Mouse (Mus musculus) E14TG2a.4 (cell line): ENCODE data around the gene Tas2r135.

ENCODE experiments used
- H3K27me3 ChIP-seq: 2 replicates; pipeline ENCODE4 v1.6.1; 2014; ENCODE audit warnings: low read length, control low read depth; ENCODE audit not compliant: insufficient read depth
- H3K36me3 ChIP-seq: 2 replicates; pipeline ENCODE4 v1.6.1; 2014; ENCODE audit warnings: low read length, control low read depth; ENCODE audit not compliant: insufficient read depth
- H3K4me1 ChIP-seq: replicated peaks from 2 replicates; pipeline ENCODE4 v1.6.1; 2014; ENCODE audit warnings: low read depth, low read length, control low read depth
- H3K4me3 ChIP-seq: replicated peaks from 2 replicates; pipeline ENCODE4 v1.5.1; 2014; ENCODE audit warnings: mild to moderate bottlenecking, low read length
- H3K9me3 ChIP-seq: 2 replicates; pipeline ENCODE4 v1.6.1; 2014; ENCODE audit warnings: low read length, control low read depth
- CTCF ChIP-seq: conservative IDR thresholded peaks from 2 replicates; pipeline ENCODE4 v1.5.1; 2014; ENCODE audit warnings: low read length
- NANOG ChIP-seq: IDR thresholded peaks from 2 replicates; pipeline ENCODE4 v1.6.1; 2014; ENCODE audit warnings: borderline replicate concordance, low read length, mixed read lengths
- POU5F1 ChIP-seq: IDR thresholded peaks from 2 replicates; pipeline ENCODE4 v1.6.1; 2014; ENCODE audit warnings: low read length, borderline replicate concordance

The Tas2r135 gene

GRCm38 (mm10) chr6:42361041-42361895 lies 44.0 kb upstream of the Tas2r135 start:
- peaks cover 49% of the 10 kb centered on the region; the same call in 1 of the 2 replicates for H3K27me3 ChIP-seq
- no peak overlapping the region for H3K4me3 ChIP-seq
- TF ChIP-seq POU5F1 (no peak), CTCF (no peak), NANOG (no peak)
- no peaks in the 10 kb centered on the region for H3K9me3 ChIP-seq
- H3K4me1 ChIP-seq, result peaks cover 9% of the 10 kb centered on the region; the same call in 1 of the 2 replicates
- H3K36me3 ChIP-seq, result peaks cover 29% of the 10 kb centered on the region

DNA sequence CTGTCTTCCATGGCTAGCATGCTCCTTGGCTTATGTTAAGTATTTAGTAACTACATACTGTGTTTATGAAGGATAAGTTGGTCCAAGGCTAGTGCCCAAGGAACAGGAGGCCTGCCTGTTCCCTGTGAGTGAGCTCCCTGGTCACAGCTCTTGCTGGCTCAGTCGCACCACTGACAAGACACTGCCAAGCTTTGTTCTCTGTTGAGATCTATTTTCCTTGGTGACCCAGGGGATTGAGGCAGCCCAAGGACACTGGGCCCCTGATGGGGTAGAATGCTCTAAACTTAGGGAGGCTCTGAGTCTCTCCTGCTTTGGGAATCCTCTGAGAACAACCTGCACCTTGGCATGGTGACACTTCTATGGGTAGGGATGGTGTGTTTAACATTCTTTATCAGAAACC lies 43.2 kb upstream of the Tas2r135 start:
- Histone ChIP-seq H3K4me1 (peaks cover 4% of the 10 kb centered on the region; the same call in 1 of the 2 replicates), H3K4me3 (no peak overlapping the region), H3K36me3 (peaks cover 25% of the 10 kb centered on the region), H3K9me3 (no peaks in the 10 kb centered on the region), H3K27me3 (peaks cover 47% of the 10 kb centered on the region)
- TF ChIP-seq NANOG, result no peak
- no peak for TF ChIP-seq POU5F1
- TF ChIP-seq CTCF, result no peak

- no peaks in the 10 kb centered on the region; the same call in 1 of the 2 replicates for H3K4me1 ChIP-seq
- peaks cover 21% of the 10 kb centered on the region for H3K36me3 ChIP-seq
- no peaks in the 10 kb centered on the region for H3K9me3 ChIP-seq
- no peak overlapping the region for H3K4me3 ChIP-seq
- peaks cover 49% of the 10 kb centered on the region for H3K27me3 ChIP-seq
- no peak for TF ChIP-seq NANOG
- TF ChIP-seq CTCF, result no peak
- TF ChIP-seq POU5F1, result no peak
Observed at GRCm38 (mm10) chr6:42362497-42362896, 42.7 kb upstream of the Tas2r135 start.

- TF ChIP-seq POU5F1, result no peak
- TF ChIP-seq CTCF, result no peak
- no peak for TF ChIP-seq NANOG
- H3K36me3 ChIP-seq, result peaks cover 16% of the 10 kb centered on the region; the same call in 1 of the 2 replicates
- peaks cover 49% of the 10 kb centered on the region for H3K27me3 ChIP-seq
- no peaks in the 10 kb centered on the region for H3K9me3 ChIP-seq
- no peaks in the 10 kb centered on the region; the same call in 1 of the 2 replicates for H3K4me1 ChIP-seq
- no peak overlapping the region for H3K4me3 ChIP-seq
Observed at GRCm38 (mm10) chr6:42362974-42363373, 42.3 kb upstream of the Tas2r135 start.

DNA sequence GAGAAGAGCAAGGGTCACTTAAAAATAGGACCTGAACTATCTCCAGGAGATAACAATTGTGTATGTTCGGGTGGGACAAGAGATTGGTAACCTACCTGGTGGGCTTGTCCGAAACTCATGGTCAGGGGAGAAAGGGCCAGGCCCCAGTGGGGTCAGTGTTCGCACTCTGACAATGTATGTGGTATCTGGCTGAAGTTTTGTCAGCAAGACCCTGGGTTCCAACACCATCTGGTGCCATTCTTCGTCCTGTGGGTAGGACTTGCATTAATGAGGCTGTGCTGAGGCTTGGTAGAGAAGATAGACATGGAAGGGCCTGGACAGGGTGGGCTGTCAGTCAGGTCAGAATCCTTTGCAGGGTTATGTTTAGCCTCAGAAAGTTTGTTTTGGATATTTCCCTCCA lies 41.2 kb upstream of the Tas2r135 start:
- Histone ChIP-seq H3K36me3 (peaks cover 10% of the 10 kb centered on the region; the same call in 1 of the 2 replicates), H3K27me3 (peaks cover 49% of the 10 kb centered on the region), H3K4me3 (no peak overlapping the region), H3K4me1 (no peaks in the 10 kb centered on the region), H3K9me3 (no peaks in the 10 kb centered on the region)
- no peak for TF ChIP-seq POU5F1
- TF ChIP-seq CTCF, result no peak
- no peak for TF ChIP-seq NANOG

DNA sequence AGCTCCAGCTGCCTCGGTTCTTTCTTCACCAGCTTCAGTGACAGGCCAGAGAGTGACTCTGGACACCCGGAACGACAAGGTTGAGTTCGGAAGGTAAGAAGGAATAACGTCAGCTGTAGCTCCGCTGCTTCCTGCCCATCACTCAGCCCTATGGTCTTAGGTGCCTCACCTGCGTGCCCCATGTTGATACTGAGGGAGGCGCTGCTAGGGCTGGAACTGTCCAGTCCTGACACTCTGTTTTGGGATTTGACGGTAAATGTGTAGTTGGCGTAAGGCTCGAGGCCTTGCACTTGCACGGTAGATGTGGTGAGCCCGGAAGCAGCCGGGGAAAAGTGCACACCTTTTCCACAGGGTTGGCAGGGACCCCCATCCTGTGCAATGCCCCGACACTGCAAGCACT lies 40.6 kb upstream of the Tas2r135 start:
- H3K36me3 ChIP-seq, result peaks cover 6% of the 10 kb centered on the region; the same call in 1 of the 2 replicates
- peaks cover 2% of the 10 kb centered on the region for H3K4me1 ChIP-seq
- no peaks in the 10 kb centered on the region for H3K9me3 ChIP-seq
- H3K4me3 ChIP-seq, result no peak overlapping the region
- peaks cover 49% of the 10 kb centered on the region for H3K27me3 ChIP-seq
- TF ChIP-seq POU5F1 (no peak), NANOG (no peak), CTCF (no peak)

DNA sequence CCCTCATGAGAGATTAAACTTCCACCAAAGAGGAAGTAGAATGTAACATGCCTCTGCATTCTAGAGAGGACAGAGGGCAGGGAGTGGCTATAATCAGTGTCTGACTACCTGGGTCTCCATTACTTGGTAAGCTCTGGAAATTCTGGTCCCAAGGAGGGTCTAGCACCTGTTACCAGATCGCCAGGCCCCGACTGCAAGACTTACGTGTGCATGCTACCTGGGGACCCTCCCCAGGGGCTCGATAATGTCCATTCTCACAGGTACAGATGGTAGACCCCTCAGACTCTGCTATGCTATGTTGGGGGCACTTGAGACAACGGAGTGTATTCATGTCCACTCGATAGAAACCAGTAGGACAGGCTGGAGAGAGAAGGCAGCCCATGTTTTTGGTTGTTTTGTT lies 40.0 kb upstream of the Tas2r135 start:
- Histone ChIP-seq H3K4me1 (peaks cover 6% of the 10 kb centered on the region), H3K27me3 (peaks cover 45% of the 10 kb centered on the region), H3K4me3 (no peak overlapping the region), H3K9me3 (no peaks in the 10 kb centered on the region), H3K36me3 (no peaks in the 10 kb centered on the region)
- TF ChIP-seq NANOG (no peak), CTCF (no peak), POU5F1 (no peak)

GRCm38 (mm10) chr6:42369870-42370269 lies 35.4 kb upstream of the Tas2r135 start:
- peaks cover 14% of the 10 kb centered on the region for H3K9me3 ChIP-seq
- peaks cover 27% of the 10 kb centered on the region for H3K4me1 ChIP-seq
- TF ChIP-seq CTCF, result no peak
- TF ChIP-seq NANOG, result no peak
- no peak for TF ChIP-seq POU5F1
- H3K4me3 ChIP-seq, result no peak overlapping the region
- H3K36me3 ChIP-seq, result no peaks in the 10 kb centered on the region
- peaks cover 52% of the 10 kb centered on the region for H3K27me3 ChIP-seq
